Mouse (Mus musculus): ENCODE data around the gene Mkln1.

- TF ChIP-seq GATA1 (IDR thresholded peaks at IDR 0.05; ENCODE audit: borderline replicate concordance, low read length) (no peak), FLI1 (IDR thresholded peaks at IDR 0.05; ENCODE audit: low read length) (no peak)
Measured at GRCm38 (mm10) chr6:31556460-31557100, 158.0 kb downstream of the Mkln1 start.

Data from megakaryocyte, embryonic 14.5 days (primary cell).